Mouse (Mus musculus): ENCODE results near the gene 1700025C18Rik.

- TF ChIP-seq POLR2A (IDR thresholded peaks at IDR 0.05; ENCODE audit: extremely low read depth, insufficient read depth, low read length), result no peak
- no peak for TF ChIP-seq CTCF (IDR thresholded peaks at IDR 0.05; ENCODE audit: low read depth, low read length)
These were observed 46.8 kb downstream of the 1700025C18Rik start for GRCm38 (mm10) chr2:165043729-165044128.

All from liver, adult 2 months (tissue).